Mouse (Mus musculus): ENCODE measurements at regions not wholly inside any gene's neighbourhood (a gene's known extent, or its start where the extent isn't known, plus 50 kb on each side); places are given as distances from the start of the nearest gene placed in this dataset.
A peak's percentile ranks its signal among the peaks of the same experiment; 100 is the strongest.

- DNase-seq: no peak
These were observed 73.4 kb downstream of the Tm4sf1 start for GRCm38 (mm10) chr3:57228400-57228799.

- no peak for DNase-seq
These were observed 78.0 kb downstream of the Tm4sf1 start for GRCm38 (mm10) chr3:57223773-57224172.

GRCm38 (mm10) chr3:57222318-57222914, 79.4 kb downstream of the Tm4sf1 start:
- no peak for DNase-seq

DNA sequence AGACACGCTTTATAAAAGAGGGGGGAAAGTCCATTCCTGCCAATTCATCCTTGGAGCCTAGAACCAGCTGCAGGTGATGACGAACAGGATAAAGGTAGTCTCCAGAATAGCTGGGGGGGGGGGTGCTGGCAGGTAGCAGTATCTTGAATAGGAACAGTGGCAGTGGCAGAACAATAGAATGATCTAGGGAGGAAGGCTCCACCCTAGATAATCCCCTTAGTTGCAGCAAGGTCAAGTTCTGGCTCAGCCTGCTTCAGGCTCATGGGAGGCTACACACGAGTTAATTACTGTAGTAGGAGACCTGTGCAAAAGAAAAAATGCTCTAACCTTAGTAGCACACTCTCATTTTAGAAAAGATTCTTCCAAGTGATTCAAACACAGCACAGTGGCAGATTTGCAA, 83.4 kb downstream of the Tm4sf1 start:
- no peak for DNase-seq

GRCm38 (mm10) chr3:57204066-57204723, 97.6 kb downstream of the Tm4sf1 start:
- DNase-seq: peak; percentile 6

DNA sequence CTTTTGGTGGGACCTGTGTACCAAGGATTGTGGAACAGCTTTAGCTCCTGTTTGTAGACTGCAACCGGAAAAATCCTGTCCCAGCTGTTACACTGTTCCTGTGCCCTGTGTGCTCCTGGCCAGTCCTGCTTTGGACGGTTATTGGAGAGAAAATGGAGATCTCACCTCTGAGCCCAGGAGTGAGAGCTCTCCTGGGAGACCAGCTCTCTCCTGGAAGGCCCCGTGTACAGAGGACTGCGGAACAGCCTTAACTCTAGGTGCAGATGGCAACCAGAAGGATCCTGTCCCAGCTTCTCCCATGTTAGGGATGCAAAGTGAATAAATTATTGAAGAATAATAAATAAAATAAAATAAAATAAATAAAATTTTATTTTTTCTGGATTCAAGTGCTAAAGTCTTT, 98.4 kb downstream of the Tm4sf1 start:
- DNase-seq: no peak

GRCm38 (mm10) chr3:57181587-57181986, 120.2 kb downstream of the Tm4sf1 start:
- DNase-seq: no peak

DNA sequence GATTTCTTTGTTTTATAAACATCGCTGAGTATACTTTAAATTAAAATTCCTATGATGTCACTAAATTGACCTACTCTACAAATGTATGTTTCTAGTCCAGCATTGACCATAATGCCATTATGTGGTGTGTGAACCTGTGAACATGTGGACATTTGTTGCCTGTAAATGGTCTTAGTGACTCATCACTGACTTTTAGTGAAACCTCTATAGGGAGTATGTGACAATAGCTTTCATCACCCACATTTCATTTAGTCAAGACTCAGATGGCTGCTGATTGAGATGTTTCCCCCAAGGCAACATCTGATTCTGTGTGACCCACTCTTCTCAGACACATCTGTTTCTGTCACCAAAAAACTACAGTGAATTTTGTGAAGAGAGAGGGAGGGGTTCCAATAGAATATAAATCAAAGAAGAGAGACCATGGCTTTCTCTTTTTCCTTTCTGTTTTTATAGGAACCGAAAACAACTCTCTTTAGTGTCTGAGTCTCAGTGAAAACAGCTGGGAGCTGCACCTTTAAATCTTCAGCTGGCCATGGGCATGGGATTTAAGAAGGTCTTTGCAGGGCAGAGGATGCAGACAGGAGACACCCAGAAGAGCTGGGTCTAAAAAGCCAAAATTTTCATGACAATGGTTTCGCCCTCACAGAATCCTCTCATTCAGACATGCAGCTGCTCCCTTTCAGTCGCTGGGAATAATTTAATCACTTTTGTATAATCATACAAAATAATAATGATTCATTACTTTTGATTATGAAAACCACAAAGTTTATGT, 148.4 kb downstream of the Tm4sf1 start:
- no peak for DNase-seq

DNA sequence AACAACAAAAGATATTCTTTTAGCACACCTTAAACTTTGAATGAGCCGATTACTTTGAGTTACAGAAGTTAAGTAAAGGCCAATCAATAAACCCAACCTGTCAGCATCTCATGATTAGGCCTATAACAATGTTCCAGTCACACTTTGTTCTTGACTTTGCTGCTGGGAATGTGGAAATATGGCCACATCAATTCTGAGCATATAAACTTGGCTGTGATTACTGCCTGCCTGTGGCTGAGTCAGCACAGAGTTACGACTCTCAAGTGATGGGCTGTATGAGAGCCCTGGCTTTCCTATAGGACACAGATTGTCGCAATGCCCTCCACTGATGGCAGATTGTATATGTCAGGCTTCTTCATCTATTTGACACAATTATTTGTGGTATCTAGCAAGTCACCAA, 152.6 kb downstream of the Tm4sf1 start:
- no peak for DNase-seq

DNA sequence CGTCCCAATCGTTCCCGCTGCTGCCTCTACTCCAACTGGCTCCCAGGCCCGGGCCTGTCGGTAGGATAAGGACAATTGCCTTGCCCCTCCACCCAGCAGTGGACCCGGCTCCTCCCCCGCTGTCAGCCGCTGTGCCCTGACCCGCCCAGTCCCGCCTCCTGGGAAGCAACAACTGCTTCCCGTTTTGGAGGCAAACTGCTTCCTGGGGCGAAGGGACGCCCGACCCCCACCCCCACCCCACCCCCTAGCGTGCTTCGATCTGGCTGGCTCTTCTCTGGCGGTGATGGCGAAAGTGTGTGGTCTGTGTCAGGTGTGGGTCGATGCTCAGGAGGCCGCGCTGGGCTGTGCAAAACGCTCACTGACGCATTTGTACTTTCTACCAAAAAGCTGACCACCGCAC, 164.9 kb downstream of the Tm4sf1 start:
- peak; percentile 4 for DNase-seq

GRCm38 (mm10) chr3:57128606-57129005, 173.2 kb downstream of the Tm4sf1 start:
- no peak for DNase-seq

DNA sequence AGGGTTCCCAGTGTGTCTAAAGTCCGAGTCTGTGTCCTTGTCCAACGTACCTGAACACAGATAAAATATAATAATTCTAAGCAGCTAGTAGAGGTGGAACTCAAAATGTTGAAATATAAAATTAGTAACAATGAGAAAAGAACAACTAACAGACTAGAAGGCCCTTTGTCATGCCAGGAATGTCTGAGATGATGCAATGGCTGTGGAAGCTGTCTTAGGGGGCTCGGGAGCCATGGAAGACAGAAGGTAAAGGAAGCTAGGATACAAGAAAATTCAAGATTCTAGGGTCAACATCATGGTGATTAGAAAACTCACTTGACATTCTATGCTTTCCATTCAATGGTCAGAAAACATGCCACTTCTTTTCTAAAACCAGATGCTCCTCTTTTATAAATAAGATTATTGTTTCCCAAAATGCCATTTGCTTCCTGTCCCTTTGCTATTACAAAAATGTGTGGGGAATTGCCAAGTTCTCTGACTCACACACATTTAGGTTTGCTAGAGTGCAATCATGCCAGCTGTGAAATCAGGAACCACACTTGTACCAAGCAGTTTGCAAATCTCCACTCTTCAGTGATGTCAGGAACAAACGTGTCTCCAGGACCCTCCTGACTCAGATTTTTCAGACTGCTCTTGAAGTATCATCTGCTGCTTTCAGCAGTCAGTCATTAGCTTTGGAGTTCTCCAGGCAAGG, 175.8 kb downstream of the Tm4sf1 start:
- DNase-seq: no peak

- DNase-seq: no peak
These were observed 183.8 kb downstream of the Tm4sf1 start for GRCm38 (mm10) chr3:57118016-57118415.

- DNase-seq: no peak
These were observed 199.5 kb downstream of the Tm4sf1 start for GRCm38 (mm10) chr3:57102254-57102653.

DNA sequence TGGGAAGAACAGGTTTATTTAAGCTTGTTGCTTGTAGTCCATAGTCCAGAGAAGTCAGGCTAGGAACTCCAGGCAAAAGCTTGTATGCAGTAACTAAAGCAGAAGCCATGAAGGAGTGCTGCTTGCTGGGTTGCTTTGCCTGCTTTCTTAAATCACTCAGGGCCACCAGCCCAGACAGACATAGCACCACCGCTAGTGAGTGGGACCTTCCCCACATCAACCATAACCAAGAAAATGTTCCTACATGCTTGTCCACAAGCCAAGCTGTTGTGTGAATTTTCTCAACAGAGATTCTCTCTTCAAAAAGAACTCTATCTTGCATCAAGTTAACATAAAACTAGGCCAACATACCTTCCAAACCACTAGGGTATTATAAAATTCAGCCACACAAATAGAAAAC, 201.3 kb downstream of the Tm4sf1 start:
- no peak for DNase-seq

DNA sequence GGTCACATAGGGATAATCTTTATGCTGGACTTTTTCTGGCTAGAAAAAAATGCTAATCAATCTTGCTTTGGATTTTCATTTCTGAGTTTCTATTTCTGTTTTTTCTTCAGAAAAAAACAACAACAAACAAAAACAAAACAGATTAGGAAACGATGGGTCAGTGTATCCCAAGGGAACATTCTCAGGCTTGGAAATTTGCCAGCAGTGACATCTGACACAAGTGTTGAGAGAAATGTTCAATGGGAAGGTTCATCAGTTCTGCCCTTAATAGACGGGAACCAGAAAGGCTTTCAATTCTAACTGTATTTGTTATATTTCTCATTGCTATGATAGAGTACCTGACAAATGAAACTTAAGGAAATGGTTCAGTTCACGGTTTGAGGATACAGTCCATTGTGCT, 206.9 kb downstream of the Tm4sf1 start:
- no peak for DNase-seq

- DNase-seq: no peak
These were observed 208.4 kb downstream of the Tm4sf1 start for GRCm38 (mm10) chr3:57093201-57093940.

DNA sequence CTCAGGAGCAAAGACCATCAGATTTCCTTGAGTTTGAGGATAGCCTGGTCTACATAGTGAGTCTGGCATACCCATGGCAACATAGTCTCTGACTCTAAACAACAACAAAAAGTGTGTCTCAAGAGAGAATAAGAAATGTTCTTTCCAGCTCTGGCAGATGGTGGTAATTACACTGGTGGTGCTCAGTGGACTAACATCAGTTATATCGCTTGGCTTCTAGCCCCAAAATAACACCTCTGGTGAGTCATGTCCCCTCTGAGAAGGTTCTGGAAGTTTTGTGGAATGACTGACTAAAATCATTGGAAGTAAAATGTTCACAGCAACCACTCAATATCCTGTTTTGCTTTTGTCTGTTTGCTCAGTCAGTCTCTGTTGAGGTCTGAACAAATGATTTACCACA, 227.3 kb downstream of the Tm4sf1 start:
- no peak for DNase-seq

DNA sequence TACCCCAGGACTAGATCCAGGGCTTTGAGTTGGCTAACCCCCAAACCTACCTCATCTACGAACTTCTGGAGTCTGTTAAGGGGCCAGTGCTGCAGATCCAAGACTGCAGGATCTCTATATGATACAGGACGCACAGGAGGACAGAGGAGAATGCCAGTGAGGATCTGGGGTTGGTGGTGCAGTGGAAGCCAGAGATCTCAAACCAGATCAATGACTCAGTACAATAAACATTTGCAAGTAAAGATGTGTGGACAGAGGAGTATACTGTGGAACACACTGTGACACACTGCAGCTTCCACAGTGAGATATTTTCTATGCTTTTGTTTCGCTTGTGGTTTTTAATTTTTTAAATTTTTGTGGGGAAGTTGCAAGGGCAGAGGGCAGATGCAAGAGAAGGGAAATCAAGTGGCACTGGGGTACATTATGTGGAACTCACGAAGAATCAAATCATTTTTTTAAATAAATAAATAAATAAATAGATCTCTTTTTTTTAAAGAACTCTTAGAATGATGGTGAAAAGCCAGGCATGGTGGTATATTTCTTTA, 227.8 kb downstream of the Tm4sf1 start:
- DNase-seq: no peak

- no peak for DNase-seq
These were observed 268.8 kb downstream of the Tm4sf1 start for GRCm38 (mm10) chr3:57033021-57033420.

DNA sequence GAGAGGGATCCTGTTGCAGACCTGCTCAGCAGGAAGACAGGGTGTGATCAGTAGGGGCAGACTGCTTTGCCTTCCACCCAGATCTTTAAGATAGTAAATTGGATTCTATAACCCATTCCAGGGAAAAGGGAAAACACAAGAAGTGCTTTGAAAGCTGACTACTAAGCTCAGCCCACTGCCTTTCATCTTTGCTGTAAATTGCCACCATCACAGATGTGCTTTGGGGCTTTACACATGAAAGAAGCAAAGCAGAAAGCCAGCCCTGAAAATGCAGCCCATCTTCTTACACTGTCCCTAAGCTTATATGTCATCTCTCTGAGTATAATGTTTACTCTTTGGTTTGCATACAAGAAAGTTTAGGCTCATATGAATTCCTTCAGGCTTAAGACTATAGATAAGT, 283.6 kb downstream of the Tm4sf1 start:
- no peak for DNase-seq

DNA sequence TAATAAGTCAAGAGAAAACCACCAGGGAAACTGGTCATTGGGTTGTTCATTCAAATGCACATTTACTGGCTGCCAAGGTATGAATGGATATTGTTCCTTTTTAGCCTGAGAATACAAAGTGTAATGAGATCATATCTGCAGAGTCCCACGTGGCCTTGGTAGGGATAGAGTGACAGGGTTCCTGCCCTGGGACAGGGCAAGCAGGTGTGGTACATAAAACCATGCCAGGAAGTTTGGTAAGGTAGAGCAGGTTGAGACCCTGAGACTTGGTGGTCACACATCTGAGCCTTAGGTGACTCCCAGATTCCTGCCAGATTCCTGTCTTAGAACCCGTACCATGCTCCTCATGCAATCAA, 320.5 kb downstream of the Tm4sf1 start:
- no peak for DNase-seq

Measured in thymus, postnatal 4 days (tissue).